Mouse (Mus musculus) frontal cortex, adult 2 months (tissue): ENCODE measurements around the gene Mras. TPM values are rescaled to one million over a fixed set of nuclear protein-coding genes. Genes with fewer than 3 reads are reported as not detected.

Source experiments
- DNase-seq, 2 experiments: peaks; one replicate each; pipeline ENCODE4 v3.0.0; 2022; ENCODE audit warnings: low spot score in 1 of 2; ENCODE audit errors: extremely low spot score in 1 of 2
- polyA plus RNA-seq: library from polyadenylated mRNA; depleted of rRNA; stranded (reverse); fragments of >200 nt; gene quantifications from 2 replicates; pipeline ENCODE4 v1.2.3, GENCODE M21; 2012

The Mras gene
- polyA plus RNA-seq, 1 experiment, result 132 TPM

DNA sequence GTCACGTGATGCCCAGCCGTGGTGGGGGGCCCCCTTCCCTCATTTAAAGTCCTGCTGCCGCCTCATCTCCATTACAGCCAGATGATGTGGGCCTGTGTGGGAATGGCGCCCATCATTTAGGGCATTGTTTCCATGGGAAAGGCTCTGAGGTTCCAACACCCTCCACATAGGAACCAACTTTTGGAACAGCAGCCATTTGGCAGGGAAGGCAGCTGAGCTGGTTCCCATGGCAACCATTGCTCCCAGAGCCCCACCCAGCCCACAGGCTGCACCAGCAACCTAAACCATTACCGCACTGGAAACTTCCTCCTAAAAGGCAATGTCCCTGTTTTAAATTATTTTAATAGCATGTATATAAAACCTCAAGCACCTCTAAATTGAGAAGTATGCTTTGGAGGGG, 18.8 kb downstream of the Mras start:
- DNase-seq, result peak in 1 of 2 experiments; percentile 79

DNA sequence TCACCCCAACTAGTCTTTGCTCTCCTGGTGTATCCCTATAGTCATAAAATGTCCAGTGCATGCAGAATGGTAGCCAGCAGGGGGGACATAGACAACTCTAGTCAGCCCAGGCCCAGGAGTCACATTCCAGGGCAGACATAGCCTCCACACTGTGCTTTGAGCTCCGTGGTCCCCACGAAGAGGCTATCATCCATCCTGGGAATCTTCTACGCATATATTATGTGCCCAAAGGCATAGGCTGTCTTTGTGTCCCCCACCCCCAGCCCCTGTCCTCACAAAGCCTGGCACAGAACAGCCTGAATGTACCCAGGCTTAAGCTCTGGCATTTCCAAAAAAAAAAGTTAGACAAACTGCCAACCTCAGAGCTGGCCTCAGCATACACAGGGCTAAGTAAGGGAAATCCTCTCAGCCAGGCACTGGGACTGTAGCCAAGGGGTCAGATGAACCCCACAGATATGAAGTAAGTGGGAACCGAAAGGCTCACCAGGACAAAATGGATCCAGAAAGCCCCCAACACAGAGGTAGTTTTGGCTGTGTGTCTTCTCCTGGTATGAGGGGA, 19.8 kb downstream of the Mras start:
- no peak for DNase-seq

DNA sequence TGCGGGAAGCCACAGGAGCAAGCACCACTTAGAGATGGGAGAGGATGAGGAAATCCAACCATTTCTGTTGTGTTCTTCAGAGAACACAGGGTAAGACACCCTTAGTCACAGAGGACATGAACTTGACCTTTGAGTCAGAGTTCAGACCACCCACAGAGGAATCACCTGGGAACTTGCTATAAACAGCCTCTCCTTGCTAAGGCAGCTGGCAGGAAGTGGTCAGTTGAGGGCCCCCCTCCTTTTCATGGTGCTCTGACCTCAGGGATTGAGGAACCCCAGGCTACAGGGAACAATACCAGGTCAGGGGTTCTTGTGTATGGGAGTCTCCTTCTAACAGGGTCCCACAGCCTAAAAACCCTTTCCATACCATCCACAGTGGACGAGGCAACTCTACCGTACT, 20.4 kb downstream of the Mras start:
- DNase-seq, result no peak

DNA sequence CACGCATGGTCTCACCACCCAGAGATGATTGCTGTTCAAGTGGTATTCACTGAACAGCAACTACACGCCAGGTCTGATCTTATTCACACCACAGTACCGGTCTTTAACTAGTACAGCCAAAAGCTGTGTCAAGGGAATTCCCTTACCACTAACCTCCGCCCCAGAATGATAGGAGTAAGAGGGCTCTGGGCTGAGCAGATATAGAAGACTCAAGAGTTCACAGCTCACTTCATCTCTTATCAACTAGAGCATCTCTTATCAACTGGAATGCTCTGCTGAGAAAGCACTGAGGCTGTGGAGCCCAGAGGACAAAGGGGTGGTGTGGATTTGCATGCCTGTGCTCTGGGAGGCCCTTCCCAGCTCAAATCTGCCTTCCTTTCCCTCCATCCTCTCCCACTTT, 25.4 kb downstream of the Mras start:
- DNase-seq, result no peak

DNA sequence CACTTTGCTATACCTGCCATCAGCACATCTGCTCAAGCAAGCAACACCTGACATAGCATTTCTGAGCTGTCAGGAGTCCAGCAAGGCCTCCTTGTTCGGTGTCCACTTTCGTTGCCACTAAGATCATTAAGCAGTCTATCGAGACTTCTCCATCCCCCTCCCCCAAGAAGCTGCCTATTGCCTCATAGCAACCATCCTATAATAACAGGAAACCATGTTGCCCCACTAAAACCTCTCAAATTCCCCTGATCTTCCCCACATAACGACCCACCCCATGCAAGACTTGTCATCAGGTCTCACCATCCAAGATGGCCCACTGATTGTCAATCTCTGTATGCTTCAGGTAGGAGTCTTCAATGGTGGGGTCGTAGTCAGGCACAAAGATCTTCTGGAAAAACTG, 26.1 kb downstream of the Mras start:
- no peak for DNase-seq

DNA sequence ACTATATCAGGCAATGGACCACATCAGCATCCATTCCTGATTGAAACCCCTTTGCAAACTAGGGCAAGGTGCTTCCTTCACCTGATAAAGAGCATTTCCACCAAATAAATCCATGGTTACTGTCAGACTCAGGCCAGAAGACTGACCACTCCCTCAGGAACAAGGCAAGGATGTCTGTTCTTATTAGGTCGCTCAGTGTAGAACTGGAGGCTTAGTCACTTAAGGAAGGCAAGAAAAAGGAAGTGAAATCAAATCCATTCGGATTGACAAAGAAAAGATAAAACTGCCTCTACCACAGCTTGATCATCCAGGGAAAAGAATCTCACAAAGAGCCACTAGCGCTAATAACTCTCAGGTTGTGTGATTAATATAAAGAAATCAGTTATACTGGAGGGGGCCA, 27.9 kb downstream of the Mras start:
- DNase-seq, result no peak

DNA sequence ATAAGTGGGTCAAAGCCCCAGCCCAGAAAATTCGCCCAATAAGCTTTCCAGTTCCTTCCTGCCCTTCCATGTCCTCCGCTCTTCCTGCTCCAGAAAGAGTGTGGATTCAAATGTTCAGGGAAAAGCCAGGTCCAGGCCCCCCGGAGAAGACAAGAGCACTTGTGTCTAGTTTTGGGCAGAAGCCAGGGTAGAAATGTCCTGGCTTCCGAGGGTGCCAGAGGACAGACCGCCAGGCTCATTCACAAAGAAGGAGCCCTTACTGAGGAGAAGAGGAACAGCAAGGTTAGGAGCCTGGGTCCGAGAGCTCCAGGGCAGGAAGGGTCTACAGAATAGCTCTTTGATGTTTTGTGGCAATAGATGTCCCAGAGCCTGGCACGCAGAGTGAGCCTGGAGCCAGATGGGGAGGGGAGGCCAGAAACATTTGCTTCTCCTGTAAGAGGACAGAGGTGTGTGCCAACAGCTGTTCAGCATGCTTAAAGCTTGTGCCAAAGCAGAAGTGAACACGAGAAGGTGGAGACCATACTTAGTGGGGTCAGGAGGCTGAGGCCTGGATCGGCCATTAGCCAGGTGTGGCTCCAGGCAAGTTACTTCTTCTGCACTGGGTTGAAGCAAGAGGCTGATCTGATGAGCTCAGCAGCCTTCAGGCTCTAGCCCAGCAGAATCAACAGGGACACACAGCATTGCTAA, 35.8 kb downstream of the Mras start:
- peak in 1 of 2 experiments; percentile 51 for DNase-seq

DNA sequence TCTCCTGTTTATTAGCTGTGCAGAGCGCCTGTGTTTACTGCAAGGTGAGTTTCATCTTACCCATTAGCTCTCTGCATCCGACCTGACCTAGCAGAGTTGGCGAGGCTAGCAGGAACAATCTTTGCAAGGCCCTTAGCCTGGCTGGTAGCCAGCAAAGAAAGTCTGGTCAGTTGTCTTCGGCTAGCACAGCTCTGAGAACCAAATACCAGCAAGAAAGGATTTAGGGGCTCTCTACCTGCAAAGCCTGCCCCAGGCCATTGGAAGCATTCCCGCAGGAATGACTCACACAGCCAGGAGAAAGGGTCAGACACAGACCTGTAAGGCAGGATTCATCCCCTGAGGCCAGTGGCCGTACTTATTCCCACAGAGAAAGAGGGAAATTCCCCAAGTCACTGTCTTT, 36.4 kb downstream of the Mras start:
- no peak for DNase-seq

DNA sequence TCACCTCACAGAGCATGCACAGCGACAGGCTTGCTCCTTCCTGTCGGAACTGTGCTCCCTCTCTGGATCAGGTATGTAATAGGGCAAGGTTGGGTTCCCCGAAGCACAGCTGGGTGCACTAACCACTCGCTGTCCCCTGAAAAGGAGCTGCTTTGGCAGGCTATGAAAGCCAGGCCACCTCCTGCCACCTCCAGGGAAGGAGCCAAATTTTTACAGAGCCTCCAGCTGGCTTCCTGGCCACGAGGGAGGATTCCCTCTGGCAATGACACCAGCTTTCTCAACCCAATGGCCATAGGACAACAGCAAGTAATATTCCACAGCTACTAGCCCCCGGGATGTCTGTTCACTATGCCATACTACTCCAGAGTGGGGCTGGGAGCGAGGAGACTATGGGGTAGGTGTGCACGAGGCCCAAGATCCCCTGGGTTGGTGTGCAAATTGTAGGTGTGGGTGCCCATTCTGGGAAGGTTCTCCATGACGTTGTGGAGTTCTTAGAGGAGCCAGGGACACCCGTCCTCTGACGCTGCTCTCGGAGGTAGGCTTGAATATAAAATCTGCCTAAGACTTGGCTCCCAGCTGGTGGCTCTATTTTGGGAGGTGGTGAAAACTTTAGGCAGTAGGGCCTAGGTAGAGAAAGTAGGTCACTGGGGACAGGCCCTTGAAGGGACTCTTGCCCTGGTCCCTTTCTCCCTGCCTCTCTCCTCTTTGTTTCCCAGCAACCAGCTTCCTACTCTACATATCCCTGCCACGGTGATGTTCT, 39.9 kb downstream of the Mras start:
- no peak for DNase-seq

DNA sequence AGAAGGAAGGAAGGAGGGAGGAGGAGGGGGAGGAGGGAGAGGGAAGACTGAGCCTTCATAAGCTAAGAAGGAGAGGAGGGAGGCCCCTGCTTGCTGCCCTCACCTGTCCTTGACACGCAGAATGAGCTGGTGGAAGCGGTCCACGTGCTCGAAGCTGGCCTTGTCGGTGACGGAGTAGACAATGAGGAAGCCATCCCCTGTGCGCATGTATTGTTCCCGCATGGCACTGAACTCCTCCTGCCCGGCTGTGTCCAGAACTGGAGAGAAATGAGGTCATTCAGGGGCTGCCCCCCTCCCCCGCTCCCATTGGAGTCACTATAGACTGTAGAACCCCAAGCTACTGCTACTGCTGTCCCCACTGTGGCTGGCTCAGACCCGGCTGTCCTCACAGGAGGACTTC, 42.8 kb downstream of the Mras start:
- no peak for DNase-seq

DNA sequence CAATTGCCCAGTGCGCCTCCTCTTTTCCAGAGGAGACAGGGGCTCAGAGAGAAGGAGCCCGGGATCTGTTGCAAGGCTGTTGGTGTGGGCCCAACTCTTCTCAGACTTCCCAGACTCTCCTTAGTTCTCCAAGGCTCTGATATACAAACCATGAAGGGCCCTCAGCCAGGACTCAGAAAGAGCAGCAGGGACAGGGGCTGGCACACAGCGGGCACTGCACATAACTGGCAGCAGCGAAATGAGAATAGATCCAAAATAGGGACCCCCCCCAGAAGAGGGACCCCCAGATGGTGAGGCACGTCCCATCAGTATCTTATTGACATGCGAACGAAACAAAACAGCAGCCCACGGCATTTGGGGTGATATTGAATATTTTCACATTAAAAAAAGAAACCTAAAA, 44.0 kb downstream of the Mras start:
- DNase-seq, result no peak

DNA sequence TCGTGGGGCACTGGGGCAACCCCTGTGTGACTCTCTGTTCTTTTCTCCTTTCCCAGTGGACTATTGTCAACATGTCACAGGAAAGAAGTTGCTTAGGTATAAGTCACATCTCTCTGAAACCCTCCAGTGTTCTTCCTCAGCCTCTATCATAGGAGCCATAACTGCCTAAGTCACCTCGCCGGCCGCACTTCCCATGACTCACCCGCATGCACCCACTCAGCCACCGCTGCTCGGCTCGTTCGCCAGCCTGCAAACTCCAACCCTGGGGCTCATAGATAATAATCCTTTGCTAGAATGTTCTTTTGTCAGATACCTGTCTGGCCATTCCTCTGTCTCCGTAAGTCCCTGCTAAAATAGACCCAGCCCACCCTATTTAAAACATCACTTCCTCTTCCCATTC, 45.6 kb downstream of the Mras start:
- peak in 1 of 2 experiments; percentile 72 for DNase-seq

DNA sequence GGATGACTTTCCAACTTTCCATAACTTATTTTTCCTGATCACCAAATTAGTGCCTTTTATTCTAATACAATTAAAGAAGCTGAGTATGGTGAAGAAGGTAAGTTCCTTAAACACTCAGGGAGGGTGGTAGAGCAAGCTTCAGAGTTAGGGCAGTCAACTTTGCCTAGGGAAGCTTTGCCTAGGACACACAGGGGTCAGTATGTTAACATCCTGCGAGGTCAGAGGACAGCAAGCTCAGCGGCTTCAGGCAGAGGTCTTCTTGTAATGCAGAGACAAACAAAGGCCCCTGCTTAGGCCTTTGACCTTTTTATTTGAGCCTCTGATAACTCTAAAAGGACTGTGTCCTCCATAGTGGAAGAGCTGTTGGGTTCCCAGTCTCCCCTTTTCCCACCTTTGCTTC, 46.5 kb downstream of the Mras start:
- no peak for DNase-seq

DNA sequence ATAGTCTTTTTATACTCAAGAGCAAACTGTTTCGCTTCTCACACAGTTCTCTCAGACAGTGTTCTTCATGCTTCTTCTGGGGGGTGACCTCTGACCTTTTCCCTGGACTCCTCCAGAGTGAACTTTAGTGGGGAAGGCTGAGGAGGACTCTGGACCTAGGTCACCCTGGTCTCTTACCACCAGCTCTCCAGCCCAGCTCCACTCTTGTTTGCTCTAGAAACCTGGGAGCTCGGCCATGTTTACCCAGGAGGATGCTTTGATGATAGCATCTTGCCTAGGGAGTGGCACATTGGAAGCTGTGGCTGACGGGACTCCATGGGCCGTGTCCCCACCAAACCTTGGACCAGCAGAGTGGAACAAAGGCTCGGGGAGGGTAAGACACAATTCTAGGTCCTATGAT, 47.0 kb downstream of the Mras start:
- no peak for DNase-seq

DNA sequence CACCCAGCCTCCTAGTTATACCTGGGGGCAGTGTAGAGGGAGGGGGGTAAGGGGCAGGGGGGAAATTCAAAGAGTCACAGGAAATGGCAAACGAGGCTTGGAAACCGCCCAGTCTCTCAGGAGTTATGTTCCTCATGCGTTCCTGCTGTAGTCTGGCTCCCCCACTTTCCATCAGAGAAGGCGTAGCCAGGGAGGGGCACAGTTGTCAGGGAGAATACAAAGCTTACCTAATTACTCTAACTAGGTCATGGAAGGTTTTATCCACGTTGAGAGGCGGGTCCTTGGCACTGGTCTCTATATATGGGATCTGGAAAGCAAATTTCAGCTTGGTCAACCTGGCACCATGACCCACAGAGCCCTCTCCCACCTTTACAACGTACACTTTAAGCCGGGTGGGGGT, 47.7 kb downstream of the Mras start:
- DNase-seq, result no peak

DNA sequence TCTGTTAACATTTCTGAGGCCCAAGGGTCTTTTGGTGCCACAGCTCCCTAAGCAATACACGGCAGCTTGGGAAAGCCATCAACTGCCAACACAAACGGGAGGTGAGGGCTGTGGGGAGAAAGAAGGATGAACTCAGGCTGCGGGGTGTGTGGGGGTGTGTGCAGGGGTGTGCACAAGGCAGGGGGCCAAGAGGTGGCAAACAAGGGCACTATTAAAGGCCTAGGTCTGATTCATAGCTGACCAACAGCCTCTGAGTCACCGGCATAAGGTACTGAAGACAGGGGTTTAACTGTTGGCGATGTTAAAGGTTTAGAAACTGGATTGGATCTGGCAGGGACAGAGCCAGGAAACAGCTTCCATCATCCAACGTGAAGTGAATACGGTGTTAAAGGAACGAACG, 48.3 kb downstream of the Mras start:
- no peak for DNase-seq

DNA sequence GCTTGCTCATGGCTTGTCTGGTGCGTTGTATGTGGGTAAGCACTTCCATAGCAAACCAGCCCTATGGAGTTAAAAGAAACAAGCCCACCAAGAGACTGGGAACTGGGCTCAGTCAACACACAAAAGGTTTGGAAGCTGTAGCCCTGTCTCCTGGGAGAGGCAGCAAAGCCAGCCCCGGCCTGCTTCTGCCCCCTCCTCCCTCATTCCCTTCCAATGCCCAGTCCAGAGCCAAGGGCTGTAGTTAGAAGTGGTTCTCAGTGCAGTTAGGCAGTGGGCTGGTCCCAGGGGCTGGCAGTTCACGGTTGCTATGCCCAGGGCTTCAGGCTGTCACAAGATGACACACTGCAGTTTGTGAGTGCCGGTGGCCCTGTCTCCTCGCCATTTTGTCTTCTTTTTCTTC, 49.1 kb downstream of the Mras start:
- DNase-seq, result no peak

DNA sequence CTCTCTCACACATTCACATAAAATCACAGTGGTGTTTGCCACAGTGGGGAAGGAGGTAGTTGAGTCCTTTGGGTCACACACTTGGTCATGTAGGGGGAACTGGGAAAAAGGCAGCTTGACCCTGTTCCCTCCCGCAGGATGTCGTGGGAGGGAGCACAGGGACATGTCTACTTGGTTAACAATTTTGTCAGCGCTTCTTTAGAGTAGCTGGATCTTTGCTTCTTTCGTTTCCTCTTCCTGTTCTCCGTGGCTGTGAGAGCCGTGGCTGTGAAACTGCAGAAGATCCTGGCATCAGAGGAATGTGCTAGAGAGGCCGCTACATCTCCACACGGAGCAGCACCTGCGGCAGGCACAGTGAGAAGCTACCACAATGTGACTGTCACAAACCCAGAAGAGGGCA, 54.6 kb downstream of the Mras start:
- DNase-seq, result no peak

DNA sequence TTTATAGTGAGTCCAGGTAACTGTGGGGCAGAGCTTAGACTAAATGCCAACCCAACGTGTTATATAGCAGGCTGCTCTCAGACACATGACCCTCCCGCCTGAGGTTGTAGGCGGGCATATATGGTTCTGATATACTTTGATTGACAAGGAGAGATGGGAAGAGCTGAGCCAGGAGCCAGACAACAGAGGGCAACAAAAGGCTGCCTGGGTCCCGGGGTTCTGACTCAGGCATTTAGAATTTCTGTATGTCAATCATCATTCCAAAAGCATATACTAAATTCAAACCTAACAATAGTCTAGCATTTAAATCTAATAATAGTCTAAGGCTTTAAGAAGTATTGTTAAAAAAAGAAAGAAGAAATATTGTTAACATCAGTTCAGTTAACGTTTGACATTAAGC, 58.0 kb downstream of the Mras start:
- DNase-seq, result no peak

DNA sequence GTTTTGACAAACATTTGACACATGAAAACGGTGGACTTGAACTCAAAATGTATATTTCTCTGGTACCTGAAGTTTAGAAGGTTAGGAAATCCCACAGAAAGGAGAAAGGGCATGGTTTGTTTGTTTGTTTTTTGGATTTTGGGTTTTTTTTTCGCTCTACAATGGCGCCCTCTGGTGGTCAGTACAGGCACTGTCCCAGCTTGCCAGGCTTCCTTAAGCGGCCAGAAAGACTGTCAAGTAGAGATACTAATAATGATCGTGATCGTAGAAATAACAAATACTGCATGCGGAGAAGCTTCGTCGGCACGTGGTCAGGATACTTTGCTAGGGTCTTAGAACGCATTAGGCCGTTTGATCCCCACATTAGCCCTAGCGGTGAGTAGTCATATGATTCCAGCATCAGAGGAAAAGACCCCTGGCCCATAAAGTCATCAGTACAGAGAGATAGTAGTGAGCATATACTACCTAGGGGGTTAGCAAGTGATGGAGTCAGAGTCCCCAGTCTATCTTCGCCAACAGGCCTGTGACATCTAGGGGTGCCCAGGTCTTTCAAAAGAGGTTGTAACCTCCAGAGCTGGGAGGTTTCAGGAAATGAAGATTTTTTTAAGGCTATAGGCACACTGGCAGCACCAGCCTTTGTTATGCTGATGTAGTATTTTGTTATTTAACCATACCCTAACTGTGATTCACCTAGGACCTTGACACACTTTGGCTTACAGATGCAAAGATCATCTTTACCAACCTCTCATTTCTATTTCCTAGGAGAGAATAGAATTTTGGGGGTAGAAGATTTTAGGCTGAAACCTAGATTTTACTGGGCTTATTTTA, 60.4 kb downstream of the Mras start:
- peak in 1 of 2 experiments; percentile 78 for DNase-seq

DNA sequence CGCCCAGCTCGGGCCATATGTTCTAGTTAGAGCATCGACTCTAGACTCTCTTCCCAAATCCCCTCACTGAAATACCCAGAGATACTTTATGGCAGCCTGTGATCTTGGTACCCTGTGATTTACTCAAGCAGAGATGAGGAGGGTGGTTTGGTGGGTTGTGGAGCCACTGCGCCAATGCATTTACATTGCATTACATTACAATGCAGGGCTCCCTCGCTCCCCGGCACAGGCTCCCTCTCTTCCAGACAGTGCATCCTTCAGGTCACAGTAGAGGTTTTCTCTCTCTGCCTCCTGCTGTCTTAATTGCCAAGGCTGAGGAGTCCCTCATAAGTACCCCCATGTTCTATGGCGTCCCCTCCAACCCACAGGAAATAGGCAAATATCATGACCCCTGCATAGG, 68.8 kb downstream of the Mras start:
- no peak for DNase-seq
